Mouse (Mus musculus) left cerebral cortex, postnatal 14 days (tissue): ENCODE data around the gene Col13a1. TPM values are rescaled to one million over a fixed set of nuclear protein-coding genes. Genes with fewer than 3 reads are reported as not detected.

Experiments
- DNase-seq, 2 experiments: peaks; one replicate each; pipeline ENCODE4 v3.0.0; 2021 to 2022; ENCODE audit warnings: low spot score in 2 of 2, mixed read lengths in 1 of 2
- intact Hi-C: fragments of 180-260 bp; cut with DNase I; formaldehyde crosslinking; loops from one replicate; pipeline ENCODE4 v1.15.1; 2025
- long read RNA-seq, 2 experiments: library from polyadenylated mRNA; stranded (forward); transcript quantifications; one replicate each; pipeline ENCODE4 v2.0.0; 2021
- total RNA-seq, 2 experiments: library from RNA; stranded (reverse); gene quantifications; 2 replicates each; pipeline ENCODE4 v1.2.3; 2021

Gene Col13a1
- total RNA-seq: 1 to 10 TPM; 2.4 TPM
- long read RNA-seq, experiment 1, partial matches to known transcripts: 1 of 2 reads
- long read RNA-seq, experiment 1, other reads (novel, unspliced or antisense): 1 of 2 reads
- long read RNA-seq, experiment 2, partial matches to known transcripts: 1 of 2 reads
- long read RNA-seq, experiment 2, other reads (novel, unspliced or antisense): 1 of 2 reads

DNA sequence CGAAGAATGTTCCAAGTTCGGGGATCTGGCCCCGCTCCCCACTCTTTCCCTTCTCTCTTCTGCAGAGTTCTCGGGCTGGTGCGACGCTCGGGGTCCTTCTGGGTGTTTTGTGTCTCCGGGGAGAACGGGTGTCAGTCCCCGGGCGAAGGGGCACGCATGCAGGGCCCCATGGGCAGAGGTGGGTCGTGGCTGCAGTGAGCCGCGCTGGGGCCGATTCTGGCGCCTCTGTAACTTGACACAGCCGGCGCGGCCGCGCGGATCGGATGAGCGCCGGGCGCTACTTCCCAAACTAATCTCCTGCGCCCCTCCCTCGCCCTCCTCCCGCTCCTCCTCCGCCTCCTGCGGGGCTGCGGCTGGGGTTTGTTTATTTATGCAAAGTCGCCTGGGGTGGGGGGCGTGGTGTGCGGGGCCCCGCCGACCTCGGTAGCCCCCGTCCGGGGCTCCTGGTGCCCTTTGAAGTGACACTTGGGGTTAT lies at the start of gene Col13a1:
Gene Col13a1 (minus strand): TSS at position 243 of the 475 bp plus-strand sequence.
- intact Hi-C loops: loop anchor here (5.0 kb wide), 2 partner anchors 102 to 203 kb away; no protein-coding TSS in a partner anchor
- DNase-seq: no peak

DNA sequence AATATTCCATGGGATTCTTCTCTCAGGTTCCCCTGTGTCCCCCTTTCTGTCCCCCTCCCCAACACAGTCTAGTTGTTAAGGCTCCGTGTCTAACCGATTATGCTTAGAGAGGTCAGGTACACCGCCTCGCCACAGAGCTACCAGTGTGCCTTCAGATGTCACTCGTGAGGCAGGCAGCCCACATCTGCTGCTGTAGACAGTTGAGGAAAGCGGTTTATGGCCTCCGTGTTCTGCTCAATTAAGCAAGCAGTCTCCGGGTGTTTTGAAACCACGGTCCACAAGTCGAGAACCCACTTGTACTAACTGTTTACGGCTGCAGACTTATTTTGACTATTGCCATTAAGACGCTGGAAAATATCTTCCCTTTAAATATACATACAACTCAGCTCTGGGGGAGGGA lies 48.8 kb upstream of the Col13a1 start:
- intact Hi-C loops: no loop called here
- no peak for DNase-seq

DNA sequence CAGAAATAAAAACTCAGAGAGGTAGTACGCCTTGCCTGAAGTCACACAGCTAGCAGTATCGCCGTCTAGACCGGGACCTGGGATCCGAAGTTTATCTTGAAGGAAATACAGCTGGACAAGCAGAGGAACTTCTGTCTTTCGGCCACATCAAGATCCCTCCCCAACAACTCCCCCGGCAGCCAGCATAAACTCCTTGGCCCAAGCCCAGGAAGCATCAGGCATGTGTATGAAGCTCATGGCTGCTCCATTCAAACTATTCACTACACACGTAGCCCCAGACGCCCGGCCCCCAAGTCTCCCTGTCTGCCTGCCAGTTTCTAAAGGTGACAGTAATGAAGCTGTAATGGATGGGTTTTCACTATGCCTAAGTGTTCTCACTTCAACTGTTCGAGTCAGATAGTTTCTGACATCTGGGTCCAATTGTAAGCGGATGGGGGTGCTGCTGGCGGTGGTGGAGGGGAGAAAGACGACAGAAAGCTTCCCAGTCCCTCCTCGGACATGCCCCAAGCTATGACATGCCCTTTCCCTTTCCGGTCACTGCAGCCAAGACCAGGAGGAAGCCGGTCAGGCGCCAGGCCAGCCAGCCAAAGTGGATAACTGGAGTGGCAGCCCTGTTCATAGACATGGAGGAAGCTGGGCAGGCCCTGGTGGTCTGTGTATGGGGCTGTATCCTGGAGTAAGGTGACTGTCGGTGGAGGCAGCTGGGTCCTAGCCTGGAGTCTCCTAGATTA lies 45.1 kb upstream of the Col13a1 start:
- DNase-seq: peak; percentile 5 to 13
- intact Hi-C loops: no loop called here

DNA sequence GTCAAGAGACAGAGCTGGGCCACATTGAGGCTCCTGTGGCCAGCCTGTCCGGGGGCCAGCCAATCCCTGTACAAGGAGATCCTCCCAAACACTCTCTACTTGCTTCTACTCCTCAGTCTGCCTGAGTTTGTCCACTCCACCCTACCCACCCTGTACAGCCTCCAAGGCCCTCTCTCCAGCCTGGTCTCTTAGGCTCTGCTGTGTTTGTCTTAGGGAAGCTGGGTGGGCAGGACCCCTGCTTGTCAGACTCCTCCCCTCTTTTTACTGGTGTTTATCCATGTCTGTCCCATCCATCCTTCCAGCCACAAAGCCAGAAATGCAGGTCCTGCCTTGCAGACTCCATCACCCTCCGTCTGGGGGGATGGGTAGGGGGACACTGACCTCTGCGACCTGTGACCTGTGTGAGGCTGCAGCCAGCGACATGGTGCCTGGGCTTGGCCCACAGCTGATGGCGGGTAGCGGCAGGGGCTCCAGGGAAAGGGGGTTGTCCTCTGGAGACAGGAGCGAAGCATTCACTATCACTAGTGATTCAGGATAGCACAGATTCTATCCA lies 41.2 kb upstream of the Col13a1 start:
- intact Hi-C loops: no loop called here
- no peak for DNase-seq

DNA sequence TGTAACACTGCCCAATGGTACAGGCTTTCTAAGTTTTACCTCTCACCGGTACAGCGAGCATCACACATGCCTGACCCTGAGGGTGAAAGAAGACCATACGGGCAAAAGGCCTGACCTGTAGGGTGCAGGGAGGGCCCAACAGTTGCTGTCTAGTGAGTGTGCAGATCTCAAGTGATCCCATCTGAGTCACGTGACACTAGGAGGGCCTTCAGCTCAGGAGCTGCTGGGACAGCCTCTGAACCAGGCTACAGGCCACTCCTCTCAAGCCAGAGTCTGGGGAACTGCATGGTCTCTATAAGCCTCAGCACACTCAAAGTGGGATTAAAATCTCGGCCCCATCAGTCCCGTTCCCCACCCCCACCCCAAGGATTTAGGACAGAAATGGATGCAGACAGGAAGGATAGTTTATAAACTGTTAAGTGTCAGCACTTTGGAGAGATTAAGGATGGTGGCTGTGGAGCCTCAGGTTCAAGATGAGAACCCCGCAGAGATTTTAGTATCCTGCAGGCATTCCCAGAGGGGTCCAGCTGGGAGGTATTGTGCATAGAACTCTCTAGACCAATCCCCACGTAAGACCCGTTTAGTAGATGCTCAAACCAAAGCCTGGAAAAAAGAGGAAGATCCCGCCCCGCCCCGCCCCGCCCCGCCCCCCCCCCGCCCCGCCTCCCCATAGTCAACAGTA lies 40.6 kb upstream of the Col13a1 start:
- no peak for DNase-seq
- intact Hi-C loops: no loop called here

DNA sequence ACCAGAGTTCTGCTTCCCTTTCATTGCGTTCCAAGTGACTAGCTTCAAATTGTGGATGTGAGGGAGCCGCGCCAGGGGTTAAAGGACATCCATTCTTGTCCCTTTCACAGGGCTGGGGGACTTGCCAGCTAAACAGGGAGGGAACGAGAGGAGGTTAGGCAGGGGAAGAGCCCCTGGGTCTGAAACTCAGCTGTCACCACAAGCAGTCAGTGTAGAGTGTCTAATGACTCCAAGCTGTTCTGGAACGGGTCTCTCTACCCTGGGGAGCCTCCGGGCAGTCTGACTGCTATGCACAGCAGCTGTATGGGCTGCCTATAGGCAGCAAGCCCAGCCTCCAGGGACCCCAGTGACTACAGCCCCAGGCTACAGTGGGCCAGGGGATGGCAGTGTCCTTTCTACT lies 38.0 kb upstream of the Col13a1 start:
- no peak for DNase-seq
- intact Hi-C loops: no loop called here

DNA sequence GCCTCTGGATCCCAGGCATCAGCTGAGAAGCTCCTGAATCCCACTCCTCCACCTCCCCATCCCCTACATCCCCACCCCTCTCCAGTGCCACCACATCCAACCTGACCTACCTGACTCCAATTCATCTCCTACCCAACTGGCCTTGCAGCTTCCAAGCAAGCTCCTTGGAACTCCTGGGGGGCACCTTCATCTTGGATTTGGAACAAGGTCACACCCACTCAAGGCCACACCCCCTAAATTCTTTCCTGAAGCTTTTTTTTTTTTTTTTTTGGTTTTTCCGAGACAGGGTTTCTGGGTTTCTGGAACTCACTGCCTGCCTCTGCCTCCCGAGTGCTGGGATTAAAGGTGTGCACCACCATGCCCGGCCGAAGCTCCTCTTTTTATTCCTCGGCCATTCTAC lies 34.3 kb upstream of the Col13a1 start:
- intact Hi-C loops: no loop called here

DNA sequence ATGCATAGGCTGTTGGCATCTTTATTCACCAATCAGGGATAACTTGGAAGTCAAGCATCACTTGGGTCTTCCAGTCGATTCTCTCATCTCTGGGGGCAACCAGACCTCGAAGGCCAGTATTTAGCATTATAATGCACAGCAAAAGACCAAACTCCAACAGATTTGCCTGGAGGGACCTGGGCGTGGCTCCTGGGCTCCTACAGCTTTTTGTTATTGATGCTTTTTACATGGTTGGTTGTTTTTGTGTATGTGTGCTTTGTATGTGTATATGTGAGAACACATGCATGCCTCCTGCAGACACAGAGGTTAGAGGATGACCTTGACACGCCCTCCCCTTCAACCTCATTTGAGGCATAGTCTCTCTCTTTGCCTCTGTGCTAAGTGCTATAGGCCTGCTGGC lies 33.5 kb upstream of the Col13a1 start:
- intact Hi-C loops: no loop called here
- no peak for DNase-seq

More for the DNA sequence above, 34.3 kb upstream of the Col13a1 start:
- no peak for DNase-seq

DNA sequence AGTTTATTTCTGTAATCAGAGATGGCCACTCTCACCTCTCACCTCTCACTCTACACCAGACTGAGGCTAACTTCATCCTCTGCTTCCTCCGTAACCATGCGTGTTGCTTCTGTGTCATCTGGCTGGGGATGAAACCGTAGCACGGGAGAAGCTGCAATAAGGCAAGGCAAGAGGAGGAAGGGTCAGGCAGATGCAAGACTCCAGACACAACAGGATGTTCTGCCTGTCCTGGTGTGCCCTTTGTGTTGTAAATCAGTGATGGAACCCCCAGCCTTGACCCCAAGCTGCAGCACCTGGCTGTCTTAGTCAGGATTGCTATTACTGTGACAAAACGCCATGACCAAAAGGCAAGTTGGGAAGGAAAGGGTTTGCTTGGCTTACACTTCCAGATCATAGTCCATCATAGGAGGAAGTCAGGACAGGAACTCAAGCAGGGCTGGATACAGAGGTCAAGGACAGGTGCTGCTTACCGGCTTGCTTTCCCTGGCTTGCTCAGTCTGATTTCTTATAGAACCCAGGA lies 31.1 kb upstream of the Col13a1 start:
- no peak for DNase-seq
- intact Hi-C loops: no loop called here

DNA sequence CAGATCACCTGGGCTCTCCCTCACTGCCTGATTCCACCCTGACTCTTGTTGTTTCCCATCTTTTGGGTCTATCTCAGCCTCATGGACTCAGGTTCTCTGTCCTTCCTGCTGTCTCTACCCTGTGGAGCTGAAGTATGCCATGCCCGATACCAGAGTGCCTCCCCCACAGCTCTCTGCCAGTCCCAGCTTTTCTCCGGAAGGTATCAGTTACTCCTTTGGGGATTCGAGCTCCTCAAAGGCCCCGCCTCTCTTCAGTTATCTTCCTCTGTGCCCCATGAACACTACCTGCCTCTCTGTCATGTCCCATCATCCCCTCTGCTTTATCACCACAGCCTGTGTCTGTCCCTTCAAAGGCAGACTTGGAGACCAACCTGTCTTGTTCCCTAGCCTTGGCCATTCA lies 29.1 kb upstream of the Col13a1 start:
- intact Hi-C loops: no loop called here

DNA sequence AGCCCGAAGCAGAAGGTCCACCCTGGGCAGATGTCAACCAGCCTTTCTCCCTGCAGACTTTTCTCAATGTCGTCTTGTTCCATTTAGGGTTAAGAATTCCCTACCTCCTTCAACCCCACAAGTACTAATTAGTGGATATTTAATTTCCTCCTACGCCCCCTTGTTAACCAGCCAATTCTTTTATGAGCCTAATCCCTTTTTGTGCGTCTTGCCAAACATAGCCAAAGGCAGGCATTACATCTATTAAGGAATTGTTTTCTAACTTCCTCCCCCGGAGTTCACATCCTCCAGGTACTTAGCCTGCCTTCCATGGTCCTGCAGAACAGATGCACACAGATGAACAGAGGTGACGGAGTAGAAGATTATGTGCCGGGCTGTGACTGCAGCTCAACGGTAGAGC lies 27.5 kb upstream of the Col13a1 start:
- intact Hi-C loops: no loop called here
- no peak for DNase-seq

More for the DNA sequence above, 29.1 kb upstream of the Col13a1 start:
- DNase-seq: no peak

DNA sequence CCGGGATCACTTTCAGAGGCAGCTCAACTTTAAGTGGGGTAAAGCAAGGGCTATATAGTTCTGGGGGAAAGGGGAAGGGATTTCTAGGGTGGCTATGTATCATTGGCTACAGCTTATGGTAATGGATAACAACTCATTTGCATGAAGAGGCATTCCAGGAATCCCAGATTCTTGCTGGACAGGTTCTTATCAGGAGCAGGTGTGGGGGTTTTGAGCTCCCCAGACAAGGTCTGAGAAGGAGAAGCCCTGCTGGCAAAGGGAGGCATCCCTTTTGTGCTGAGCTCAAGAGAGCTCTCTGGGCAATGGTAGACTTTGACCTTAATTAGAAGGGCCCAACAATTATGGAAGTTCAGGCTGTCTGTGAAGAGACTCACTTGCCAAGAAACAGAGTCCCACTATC lies 21.3 kb upstream of the Col13a1 start:
- intact Hi-C loops: no loop called here

DNA sequence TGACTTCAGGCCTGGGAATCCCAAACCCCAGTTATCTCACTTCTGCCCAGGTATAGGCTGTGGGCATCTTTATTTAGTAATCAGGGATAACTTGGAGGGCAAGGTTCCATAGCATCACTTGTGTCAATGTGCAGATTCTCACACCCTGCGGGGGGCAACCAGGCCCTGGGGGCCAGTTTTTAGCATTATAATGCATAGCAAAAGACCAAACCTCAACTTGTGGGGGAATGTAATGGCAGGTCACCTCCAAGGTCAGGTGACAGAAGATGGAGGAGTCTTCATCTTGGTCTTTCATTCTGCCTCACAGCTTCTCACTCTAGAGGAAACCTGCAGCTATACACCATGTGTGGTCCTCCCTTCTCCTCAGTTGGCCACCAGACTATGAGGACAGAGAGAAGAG lies 20.9 kb upstream of the Col13a1 start:
- intact Hi-C loops: no loop called here
- DNase-seq: no peak

More for the DNA sequence above, 21.3 kb upstream of the Col13a1 start:
- DNase-seq: no peak

DNA sequence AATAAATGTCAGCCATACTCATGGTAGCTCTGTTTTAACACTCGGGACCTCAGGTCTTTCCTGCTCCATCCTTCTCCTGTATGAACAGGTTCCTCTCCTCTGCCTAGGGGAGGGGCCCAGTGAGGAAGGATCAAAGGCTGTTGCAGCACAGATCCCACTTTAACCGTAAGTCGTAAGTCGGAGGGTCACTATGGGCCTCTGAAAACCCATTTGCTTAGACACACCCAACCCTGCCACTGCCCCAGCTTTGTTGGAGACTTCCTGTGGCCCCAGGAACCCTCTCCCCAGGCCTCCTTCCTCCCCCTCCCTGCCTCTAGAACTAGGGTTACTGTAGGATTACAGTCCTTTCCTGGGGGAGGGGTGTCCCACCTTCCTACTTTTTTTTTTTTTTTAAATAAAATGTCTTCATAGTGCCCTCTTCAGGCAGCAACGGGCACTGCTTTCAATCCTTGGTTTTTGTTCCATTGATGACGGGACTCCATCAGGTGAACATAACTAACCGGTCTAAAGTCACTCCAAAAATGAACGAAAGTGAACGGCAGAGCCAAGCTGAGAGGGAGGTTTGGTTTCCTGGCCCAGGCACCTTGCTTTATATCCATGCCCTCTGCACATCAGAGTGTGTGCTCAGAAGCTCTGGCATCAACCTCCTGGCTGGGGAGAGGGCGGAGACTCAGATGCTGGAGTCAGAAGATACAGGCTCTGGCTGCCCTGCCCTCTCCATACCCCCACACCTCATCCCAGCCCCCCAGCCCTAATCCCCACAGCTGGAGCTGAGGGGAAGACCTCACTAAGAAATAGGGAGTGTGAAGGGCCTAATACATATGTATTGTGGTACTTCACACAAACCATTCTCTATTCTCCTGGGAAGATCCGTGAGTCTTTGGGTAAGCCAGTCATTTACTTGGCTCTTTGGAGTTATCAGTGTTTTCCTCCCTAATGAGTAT lies 12.8 kb upstream of the Col13a1 start:
- no peak for DNase-seq

DNA sequence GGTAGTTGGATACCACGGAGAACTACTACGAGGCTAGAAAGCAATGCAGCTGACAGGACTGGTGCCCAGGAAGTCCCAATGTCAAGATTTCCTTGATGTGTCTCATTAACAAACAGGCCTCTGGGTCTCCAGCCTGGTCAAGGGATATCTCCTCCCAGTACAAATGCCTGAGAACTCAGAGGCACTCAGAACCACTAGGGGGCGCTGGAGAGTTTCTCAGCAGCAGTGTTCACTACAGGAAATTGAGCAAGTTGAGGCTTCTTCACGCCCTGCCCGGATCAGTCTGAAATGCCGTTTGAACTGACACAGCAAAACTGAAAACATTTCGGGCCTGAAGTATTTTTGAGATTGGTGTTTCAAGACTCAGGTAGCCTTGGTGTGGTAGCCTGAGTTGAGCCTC lies 1.5 kb upstream of the Col13a1 start:
- intact Hi-C loops: loop anchor here (2.0 kb wide), 1 partner anchor 122 kb away; no protein-coding TSS in a partner anchor
- DNase-seq: peak; percentile 84 to 94

More for the DNA sequence above, 12.8 kb upstream of the Col13a1 start:
- intact Hi-C loops: no loop called here

DNA sequence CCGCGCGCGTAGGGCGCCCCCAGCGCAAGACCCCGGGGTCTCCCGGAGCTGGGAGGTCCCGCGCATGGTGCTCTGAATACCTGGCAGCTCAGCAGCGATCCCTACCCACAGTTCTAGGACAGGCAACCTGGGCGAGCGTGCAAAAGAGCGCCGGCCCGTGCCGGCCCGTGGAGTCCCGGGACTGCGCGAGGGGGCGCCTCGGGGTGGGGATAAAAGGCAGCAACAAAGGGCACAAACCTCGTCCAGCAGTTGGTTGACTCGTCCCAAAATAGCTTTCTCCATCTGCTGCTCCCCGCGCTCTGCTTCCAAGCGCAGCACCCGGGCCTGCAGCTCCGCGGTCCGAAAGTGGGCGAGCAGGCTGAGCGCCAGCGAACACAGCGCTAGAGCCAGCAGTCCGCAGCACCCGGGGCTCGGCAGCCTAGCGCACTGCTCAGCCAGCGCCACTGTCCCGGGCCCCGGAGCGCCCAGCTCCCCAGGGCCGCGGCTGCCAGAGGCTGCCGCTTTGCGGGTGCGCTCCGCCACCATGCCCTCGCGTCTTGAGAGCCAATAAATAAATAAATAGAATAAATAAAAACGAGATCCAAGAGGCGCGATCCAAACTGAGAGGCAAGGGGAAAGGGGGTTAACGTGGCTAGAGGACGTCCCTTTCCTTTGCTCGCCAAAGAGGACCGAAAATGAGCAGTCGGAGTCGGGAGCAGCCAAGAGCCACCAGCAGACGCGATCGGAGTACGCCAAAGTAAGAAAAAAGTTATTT lies 619 bp downstream of the Col13a1 start:
- intact Hi-C loops: loop anchor here (5.0 kb wide), 2 partner anchors 101 to 204 kb away; no protein-coding TSS in a partner anchor
- peak; percentile 13 to 39 for DNase-seq

DNA sequence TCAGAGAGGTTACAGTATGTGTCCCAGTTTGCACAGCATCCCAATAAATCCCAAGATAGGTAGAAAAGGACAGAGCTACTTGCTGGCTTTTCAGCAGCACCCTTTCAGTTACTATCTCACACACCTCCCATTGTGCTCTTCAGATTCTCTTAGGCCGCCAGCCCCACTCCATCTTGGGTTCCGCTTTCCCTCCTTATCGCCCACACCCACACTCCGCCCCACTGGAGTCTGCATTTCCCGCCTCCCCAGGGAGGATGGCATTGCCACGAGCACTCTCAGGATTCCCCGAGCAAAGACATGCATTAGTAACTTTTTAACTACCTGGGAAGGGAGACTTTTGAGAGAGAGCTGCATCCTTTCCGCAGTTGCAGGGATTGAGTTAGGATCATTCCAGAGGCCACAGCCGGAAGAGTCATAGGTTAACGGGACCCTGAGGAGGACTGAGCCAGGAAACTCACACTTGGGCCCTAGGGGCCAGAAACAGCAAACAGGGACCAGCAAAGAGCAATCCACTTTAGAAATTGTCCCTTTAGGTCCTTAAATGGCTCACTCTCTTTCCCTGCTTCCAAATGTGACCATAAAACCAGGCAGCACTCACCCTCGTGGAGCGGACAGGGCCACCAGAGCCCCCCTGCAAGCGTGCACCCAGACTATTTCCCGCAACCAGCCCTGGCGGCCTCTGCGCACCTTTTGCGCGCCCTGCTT lies 1.4 kb downstream of the Col13a1 start:
- intact Hi-C loops: loop anchor here (2.0 to 5.0 kb wide), 3 partner anchors 100 to 205 kb away; no protein-coding TSS in a partner anchor
- DNase-seq: no peak
